Mouse (Mus musculus) spleen, postnatal 36 days (tissue): ENCODE measurements around the gene Nrn1.

Experiments used
- DNase-seq, 2 experiments: peaks; one replicate each; pipeline ENCODE4 v3.0.0; 2022; ENCODE audit warnings: low spot score in 2 of 2, mixed read lengths in 1 of 2

Nrn1 gene

DNA sequence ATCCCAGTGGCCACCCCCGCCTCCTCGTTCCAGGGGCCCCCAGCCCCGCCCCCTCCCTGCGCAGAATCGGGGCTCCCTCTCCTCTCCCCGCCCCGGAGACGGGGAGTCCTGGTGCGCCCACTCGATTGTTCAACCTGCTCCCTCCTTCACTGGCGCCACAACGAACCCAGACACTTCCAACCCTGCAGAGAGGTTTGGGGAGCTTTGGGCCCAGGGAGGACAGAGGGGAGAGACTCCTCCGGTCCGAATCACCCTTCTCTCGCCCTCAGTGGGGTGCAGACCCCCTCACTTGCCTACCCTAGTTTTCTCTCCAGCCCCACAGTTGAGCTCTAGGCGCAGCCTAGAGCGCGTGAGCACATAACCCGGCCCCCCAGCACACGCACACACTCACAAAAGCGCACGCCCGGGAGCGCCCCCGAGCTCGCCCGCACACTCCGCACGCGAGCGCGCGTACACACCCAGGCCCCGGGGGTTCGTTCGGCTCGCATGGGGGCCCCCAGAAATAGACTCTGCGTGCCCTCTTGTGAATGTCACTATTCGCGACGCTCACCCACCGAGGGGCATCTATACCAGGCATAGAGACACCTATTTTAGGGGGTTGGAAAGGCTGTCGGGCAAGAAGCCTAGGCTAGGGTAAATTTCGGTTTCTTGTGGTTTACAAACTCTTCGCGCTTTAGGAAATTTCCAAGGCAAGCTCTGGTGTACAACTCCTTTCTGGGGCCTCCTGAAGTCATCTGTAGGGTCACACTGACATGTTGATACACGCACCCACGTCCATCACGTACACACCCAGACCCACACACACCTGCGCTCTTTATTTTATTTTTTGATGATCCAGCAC, at the start of gene Nrn1:
Nrn1 (minus strand) TSS at position 401 of the 841 bp plus-strand sequence.
- no peak for DNase-seq

DNA sequence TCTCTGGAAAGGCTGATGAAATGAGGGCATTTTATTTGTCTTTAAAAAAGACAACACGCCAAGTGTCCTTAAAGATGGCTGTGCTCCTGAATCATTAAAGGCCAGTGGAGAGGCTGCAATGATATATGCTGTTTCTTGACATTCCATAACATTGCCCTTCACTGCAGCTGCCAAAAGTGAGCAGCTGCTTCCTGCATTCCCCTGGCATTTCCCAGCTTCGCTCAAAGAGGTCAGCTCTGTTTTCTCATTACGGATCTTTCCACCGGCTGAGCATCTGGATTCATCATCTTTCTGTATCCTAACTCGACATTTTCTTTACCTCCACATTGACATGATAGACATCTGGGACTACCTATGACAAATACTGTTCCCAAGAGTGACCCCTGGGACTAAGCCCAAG, 44.7 kb upstream of the Nrn1 start:
- no peak for DNase-seq

DNA sequence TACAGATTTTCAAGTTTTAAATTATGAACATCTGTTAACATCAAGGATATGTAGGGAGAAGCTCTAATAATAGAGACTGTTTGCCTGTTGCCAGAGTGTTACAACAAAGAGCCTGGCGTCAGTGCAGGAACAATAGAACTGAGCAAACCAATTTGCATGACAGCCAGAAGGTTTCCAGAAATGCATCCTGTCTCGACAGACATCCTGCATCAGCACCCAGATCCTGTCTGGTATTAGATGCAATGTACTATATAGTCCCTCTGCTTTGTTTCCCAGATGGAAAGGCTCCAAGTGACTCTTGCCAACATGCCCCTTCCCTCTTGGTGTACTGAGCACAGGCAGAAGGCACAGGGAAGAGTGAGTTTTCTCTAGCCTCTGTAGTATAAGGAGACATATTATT, 31.9 kb upstream of the Nrn1 start:
- no peak for DNase-seq

DNA sequence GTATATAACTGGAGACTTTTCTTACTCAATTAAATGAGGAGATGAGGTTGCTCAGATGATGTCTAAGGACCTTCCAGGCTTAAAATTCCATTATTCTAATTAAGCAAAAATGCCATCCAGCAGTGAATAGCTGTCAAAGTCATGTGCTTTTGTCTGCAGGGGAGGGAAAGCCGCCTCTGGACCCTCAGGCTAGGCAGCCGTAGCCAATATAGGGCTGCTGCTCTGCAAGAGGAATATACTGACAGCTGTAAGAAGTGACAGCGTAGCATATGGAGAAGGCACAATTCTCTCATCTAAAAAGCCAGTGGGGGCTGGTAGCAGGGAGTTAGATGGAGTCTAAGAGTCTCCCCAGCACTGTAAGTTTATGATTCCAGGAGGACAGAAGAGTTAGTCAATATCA, 16.9 kb upstream of the Nrn1 start:
- no peak for DNase-seq

DNA sequence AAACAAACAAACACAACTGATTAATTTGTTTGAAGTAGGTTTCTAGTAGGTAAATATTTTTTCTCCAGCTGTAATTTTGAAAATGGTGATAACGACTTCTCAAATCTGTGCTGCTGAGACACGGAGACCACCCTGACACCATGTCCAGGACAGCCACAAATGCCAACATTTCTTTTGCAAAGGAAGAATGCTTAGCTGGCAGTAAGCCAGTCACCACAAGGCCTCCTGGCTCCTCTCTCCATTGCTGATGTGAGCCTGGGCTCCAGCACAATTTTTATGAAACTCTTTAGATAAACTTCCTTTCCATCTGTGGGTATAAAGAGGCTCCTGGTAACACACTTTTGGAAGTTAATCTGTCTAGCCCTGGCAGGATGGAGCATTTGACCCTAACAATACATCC, 15.1 kb upstream of the Nrn1 start:
- no peak for DNase-seq

DNA sequence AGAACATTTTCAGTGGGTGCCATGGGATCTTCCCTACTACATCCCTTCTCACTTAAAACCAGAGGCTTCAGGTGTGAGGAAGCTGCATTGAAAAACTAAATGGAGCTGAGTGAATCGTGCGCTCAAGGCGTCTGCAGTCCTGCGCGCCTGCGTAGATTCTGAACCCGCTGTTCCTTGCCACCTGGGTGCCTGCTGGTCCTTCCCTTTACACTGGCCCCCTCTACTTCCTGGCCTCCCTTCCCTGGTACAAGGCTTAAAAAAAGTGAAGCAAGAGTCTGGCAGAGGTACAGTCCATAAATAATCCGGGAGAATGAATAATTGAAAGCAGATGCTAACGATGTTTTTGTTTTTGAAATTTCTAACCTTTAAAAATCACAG, 1.7 kb upstream of the Nrn1 start:
- DNase-seq: no peak

DNA sequence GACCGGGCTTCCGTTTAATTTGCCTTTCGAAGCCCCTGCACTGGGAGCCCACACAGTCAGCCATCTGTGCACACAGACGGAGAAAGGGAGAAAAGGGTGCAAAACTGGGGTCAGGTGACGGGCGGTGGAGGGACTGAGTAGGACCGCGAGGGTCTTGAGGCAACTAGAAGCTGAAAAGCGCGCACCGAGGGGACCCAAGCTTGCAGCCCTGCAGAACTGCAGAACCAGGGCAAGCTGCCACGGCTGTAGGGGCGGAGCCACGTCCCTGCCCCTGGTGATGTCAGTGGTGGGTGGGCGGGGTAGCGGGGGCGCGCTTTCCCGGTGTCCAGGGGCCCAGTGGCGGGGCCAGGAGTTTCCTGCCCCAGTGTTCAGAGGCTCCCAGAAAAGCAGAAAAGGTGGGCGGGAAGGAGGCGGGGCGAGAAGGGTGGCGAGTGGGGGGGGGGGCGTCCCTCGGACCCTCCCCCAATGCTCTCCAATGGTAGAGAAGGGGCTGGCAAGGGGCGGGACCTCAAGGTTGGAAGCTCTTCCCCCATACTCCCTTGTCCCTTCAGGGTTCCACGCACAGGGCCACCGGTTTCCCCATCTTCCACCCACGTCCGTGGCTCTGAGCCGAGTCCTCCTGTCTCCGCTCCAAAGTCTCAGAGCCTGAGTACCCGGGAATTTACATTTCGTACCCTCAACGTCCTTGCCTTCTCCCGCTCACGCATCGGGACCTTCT, 1.1 kb upstream of the Nrn1 start:
- no peak for DNase-seq

DNA sequence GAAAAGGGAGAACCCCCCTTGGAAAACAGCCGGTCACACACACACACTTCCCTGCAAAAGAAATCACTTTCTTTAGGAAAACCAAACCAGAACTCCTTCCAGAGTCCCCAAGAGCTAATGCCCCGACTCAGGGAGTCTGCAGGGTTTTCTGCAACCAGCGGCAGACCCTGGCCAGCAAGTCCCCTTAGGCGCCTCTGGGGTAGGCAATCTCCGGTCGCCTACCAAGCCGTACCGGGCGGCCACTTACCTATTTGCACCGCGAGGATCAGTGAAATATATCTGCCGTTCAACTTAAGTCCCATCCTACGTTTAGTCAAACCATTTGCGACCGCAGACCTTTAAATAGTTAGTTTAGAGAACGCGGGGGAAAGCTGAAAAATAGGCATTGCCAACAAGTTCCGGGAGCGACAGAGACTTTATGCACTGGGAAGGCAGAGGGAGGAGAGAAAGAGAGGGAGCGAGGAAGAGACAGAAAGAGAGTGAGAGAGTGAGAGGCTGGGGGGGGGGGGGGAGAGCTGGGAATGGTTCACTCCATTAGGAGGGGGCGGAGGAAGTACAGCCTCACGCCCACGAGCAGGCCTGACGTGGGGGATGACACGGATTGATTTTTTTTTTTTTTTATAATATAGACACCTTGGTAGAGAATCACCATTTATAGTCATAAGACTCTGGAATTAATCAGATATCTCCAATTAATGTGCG, 791 bp downstream of the Nrn1 start:
- DNase-seq: no peak

DNA sequence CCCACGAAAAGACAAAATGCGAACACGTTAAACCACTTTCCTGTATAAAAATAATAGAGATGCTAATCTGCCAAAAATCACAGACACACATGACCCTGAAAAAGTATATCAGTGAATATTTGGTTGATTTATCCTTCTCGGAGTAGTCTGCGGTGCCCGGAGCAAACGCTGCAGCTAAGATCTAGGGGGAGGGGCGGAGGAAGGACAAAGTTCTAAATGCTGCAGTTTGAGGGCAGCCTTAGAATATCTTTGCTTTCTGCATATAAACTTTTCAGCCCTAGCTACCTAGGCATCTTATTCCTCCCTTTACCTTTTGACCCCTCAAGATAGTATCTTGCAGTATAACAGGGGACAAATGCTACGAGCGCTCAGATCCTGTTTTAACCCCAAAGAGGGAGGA, 1.4 kb downstream of the Nrn1 start:
- DNase-seq: no peak

DNA sequence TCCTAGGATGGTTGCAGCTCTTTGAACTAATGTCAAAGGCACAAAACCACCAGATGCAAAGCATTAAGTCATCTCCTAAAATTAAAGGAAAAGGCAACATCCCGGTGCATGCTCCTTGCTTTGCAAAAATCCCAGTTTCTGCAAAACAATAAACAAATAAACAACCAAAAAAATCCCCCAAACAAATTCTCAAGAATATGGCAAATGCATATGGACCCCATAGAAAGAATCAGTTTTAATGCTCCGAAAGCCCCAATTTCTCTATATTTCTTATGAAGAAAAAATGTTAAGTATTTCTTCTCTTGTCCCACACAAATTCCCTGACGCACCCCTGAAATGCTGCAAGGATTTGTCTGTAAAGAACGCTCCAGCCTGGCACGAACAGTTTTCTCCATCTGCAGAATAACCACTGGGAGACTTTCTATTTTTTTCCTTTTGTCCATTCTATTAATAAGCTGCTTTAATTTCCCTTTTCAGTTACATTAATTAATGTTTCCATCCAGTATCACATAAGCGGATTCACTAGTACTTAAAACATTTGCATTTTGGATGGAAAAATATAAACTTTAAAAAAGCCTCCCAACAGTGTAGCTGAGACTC, 1.9 kb downstream of the Nrn1 start:
- DNase-seq: no peak

DNA sequence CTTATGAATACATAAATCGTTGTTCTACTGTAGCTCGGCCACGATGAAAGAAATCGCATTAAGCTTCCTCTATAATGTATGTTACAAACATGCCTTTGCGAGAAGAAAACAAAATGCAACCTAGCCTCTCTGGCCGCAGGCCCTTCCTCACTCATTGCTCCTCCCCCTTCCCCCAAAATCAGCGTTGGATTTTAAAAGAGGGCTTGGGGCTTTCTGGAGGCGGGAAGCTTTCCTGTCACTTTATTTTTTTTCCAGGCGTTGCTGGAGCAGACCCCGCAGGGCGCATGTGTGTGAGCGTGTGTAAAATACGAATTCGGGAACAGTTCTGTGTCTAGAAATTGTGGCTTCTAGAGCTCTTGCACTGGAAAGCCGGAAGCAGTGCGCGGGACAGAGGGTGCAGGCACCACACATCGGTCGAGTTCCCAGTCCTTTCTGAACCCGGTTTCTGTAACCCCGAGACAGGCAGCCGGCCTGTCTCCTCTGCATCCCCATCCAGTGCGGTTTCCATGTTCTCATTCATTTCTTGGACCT, 2.9 kb downstream of the Nrn1 start:
- no peak for DNase-seq

DNA sequence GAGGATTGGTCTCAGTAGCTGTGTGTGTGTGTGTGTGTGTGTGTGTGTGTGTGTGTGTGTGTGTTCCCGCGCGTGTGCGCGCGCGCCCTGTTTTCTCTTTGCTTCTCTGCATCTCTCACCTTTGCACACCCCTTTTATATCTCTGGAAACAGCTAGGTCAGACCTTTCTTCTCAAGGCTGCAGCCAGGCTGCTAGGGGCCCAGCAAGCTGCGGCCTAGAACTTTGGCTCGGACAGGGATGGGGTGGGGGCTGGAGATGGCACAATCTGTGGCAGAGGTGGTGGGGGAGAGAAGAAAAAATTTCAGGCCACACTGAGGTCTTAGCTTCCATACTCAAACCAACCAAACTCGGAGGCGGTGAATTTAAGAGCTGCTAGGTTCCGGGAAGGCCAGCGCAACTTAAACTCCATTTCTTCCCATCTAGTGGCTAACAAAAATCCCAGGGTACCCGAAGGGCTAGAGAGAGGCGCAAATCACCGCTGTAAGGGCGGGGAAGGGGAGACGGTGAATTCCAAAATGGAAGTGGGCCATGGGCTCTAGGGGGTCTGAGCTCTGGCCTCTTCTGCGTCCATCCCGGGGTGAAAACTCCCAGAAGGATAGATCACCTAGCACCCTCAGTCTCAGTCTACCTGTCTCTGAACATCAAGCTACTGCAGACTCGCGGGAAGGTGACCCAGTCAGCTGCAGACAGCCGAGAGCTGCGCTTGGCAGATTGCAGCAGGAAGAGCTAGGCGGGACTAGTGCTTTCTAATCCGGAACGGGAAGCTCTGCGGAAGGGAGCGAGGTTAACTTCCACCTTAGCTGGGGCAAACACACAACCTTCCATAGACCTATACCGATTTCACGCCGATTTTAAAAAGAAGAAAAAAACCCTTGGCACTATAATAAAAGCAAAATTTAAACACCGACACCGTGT, 3.7 kb downstream of the Nrn1 start:
- peak; percentile 11 to 15 for DNase-seq

DNA sequence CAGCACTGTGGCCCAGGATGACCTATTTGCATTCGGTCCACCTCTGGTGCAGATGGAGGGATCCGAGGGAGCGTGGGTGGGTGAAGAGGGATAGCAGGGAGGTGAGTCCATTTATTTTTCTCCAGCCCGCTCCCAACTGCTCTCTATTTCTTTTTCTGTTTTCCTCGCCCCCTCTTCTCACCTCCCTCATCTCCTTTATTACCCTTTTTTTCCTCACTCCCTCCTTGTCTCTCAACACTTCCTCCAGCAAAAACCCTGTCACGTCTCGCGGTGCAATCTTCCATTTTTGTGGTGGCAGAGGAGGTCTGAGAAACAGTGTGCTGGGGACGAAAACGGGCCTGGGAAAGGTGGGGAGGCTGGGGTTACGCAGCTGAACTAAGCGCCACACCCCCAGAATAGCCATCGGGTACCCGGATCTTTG, 4.6 kb downstream of the Nrn1 start:
- no peak for DNase-seq

DNA sequence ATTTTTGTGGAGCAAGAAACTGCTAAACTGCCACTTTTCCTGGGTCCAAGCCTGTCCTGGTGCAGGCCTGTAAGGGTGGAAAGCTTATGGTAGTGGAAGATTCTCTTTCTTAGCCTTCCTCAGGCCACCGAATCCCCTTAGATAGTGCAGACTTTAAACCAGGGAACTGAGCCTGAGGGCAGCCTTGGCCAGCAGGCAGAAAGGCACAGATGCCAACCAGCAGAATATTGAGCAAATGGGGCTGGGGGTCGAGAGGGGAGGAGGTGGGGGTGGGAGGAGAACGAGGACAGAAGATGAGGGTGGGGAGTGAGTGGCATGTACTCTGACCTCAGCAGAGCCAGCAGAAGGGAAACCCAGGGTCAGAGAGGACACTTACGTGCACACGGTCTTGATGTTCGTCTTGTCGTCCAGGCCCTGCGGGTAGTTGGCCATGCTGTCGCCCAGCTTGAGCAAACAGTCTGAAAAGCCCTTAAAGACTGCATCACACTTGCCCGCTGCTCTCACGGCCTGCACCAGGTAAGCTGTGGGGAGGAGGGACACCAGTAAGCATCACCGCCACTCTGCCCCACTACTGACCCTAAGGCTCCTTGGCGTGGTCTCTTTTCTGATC, 5.1 kb downstream of the Nrn1 start:
- no peak for DNase-seq

DNA sequence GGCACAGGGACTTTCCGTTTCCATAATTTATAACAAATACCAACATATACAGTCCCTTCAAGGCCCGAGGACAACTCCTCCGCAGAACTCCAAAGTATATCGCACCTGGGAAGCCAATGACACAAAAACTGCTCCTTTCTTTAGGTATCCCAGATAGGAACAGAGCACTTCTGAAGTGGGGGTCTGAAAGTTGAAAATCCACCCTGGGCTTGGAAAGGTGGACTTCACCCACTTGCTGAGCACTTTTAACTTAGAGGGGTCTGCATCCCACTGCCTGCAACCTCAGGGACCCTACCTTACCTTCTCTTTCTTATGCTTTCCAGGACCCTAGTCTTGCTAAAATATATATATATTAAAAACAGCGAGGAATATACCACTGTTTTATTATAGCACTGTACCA, 6.4 kb downstream of the Nrn1 start:
- DNase-seq: no peak

DNA sequence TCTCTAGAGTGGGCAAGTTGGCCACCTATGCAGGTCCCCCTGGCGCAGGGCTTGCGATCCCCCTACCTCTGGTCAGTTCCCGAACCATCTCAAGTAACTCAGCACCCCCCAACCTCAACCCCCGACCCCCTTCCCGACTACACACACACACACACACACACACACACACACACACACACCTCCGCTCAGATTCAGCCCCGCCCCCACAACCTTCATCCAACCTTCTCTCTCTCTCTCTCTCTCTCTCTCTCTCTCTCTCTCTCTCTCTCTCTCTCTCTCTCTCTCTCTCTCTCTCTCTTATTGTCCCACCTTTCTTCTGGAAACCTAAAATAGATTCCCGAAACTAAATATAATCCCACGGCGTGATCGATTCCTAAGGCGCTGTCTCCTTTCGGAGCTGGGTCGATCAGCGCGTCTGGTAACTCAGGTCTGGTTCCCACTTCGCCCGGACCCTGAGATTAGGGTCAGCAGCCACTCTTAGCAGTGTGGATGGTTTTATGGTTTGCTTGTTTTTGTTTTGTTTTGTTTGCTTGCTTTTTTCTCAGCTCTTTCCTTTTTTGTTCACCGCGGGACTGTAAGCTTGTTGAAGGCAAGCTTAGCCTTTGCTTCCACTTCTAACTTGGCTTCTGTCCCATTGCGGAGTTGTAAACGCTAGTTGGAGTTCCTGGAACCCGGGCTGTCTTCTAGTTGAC, 7.0 kb downstream of the Nrn1 start:
- DNase-seq: no peak

DNA sequence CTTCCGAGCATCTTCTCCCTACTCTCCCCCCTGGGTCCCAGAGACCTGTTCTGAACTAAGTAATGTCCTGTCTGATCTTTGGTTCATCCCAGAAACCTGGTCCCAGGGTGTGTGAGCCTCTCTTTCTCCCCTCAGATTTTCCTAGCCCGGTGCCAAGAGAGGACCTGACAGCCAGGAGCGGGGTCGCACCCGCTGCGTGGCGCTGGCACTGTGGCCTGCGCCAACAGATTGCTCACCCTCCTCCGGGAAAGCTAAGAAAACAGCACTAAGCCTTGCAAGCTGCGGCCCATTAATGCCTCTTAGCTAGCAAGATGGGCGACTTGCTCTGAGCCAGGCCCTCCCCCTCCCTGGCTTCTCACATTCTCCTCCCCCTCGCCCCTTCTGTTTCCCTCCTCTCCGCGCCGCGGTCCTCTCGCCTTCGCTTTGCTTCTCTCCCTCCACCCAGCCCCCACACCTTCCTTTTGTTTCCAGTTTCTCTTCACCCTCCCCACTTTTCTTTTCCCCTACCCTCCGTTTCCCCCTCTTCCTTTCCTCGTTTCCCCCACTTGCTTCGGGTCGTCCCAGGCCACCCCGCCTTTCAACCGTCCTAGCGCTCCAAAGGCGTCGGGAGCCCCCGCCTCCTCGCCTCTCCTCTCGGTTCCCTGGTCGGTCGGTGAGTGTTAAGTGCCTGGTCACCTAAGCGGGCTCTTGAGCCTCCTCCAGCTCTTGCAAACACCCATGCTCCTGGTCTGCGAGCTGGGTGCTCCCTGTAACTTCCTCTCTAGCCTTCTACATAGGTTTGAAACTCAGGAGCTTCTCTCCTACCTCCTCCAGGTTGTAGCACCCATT, 7.8 kb downstream of the Nrn1 start:
- no peak for DNase-seq

DNA sequence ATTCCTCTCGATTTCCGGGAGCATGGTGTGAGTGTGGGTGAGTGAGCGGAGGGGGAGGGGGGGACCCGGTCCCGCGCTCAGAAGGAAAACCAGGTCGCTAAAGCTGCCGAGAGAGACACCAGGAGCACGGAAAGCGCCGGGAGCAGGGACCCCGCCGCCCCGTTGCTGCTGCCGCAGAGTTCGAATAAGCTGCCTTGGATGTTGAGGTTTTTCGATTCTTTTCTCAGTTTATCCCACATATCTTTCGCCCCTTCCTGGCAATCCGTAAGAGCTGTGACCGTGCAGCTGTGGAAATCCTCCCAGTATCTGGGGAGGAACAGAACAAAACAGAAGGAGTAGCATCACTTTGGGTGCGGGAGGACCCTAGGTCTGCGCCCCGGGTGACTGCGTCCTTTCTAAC, 8.4 kb downstream of the Nrn1 start:
- DNase-seq: no peak

DNA sequence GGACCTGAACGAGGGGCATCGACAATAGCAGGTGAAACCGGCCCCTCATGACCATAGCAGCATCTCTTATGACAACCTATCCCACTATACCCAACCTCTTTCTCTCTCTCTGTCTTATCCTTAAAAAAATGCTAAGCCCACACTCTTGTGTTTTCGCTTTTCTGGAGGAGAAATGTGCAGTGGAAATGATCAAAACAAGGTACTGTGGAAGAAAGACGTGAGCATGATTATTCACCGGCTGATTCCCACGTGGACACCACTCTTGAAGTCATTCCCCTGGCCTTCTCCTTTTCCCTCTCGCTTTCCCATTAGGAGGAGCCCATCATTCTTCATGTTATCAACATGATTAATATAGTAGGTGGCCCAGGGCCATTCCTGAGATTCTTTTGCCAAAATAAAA, 9.1 kb downstream of the Nrn1 start:
- no peak for DNase-seq
